Mouse (Mus musculus) kidney, postnatal 36 days (tissue): ENCODE data around the gene Cdh4.

Experiments
- DNase-seq, 2 experiments: peaks; one replicate each; pipeline ENCODE4 v3.0.0; 2021 to 2022; ENCODE audit warnings: mixed read lengths in 2 of 2

Gene Cdh4

GRCm38 (mm10) chr2:179688976-179689375, 246.7 kb downstream of the Cdh4 start:
- no peak for DNase-seq

- DNase-seq, result no peak
Measured at GRCm38 (mm10) chr2:179689761-179690160, 247.5 kb downstream of the Cdh4 start.

- no peak for DNase-seq
Measured at GRCm38 (mm10) chr2:179690571-179690970, 248.3 kb downstream of the Cdh4 start.

- DNase-seq, result no peak
Measured at GRCm38 (mm10) chr2:179694936-179695335, 252.7 kb downstream of the Cdh4 start.

- no peak for DNase-seq
Measured at GRCm38 (mm10) chr2:179697601-179698000, 255.4 kb downstream of the Cdh4 start.

GRCm38 (mm10) chr2:179698196-179698985, 256.2 kb downstream of the Cdh4 start:
- peak in 1 of 2 experiments; percentile 25 for DNase-seq

- DNase-seq, result no peak
Measured at GRCm38 (mm10) chr2:179705043-179705442, 262.8 kb downstream of the Cdh4 start.

GRCm38 (mm10) chr2:179705461-179705860, 263.2 kb downstream of the Cdh4 start:
- no peak for DNase-seq

GRCm38 (mm10) chr2:179706616-179707015, 264.4 kb downstream of the Cdh4 start:
- no peak for DNase-seq

GRCm38 (mm10) chr2:179709111-179709510, 266.9 kb downstream of the Cdh4 start:
- DNase-seq, result no peak

- DNase-seq, result no peak
Measured at GRCm38 (mm10) chr2:179712690-179713089, 270.5 kb downstream of the Cdh4 start.

- no peak for DNase-seq
Measured at GRCm38 (mm10) chr2:179713326-179713725, 271.1 kb downstream of the Cdh4 start.

- no peak for DNase-seq
Measured at GRCm38 (mm10) chr2:179714145-179714544, 271.9 kb downstream of the Cdh4 start.

GRCm38 (mm10) chr2:179715375-179715774, 273.1 kb downstream of the Cdh4 start:
- no peak for DNase-seq

- no peak for DNase-seq
Measured at GRCm38 (mm10) chr2:179720366-179720765, 278.1 kb downstream of the Cdh4 start.

- DNase-seq, result no peak
Measured at GRCm38 (mm10) chr2:179721534-179722516, 279.6 kb downstream of the Cdh4 start.

- no peak for DNase-seq
Measured at GRCm38 (mm10) chr2:179722776-179723386, 280.6 kb downstream of the Cdh4 start.

GRCm38 (mm10) chr2:179723401-179723800, 281.2 kb downstream of the Cdh4 start:
- DNase-seq, result no peak

- DNase-seq, result peak in 1 of 2 experiments; percentile 43
Measured at GRCm38 (mm10) chr2:179729002-179729401, 286.8 kb downstream of the Cdh4 start.

GRCm38 (mm10) chr2:179729802-179730201, 287.6 kb downstream of the Cdh4 start:
- no peak for DNase-seq

- DNase-seq, result no peak
Measured at GRCm38 (mm10) chr2:179733141-179733831, 291.1 kb downstream of the Cdh4 start.

- DNase-seq, result no peak
Measured at GRCm38 (mm10) chr2:179742419-179742818, 300.2 kb downstream of the Cdh4 start.
